Mouse (Mus musculus) common myeloid progenitor, adult 5-6 weeks (primary cell): ENCODE results near the gene Klhl3. TPM values are rescaled to one million over a fixed set of nuclear protein-coding genes. Genes with fewer than 3 reads are reported as not detected.
A peak's percentile ranks its signal among the peaks of the same experiment; 100 is the strongest.

ENCODE experiments used
- ATAC-seq: replicated peaks from 2 replicates; pipeline ENCODE4 v1.8.0; 2016; ENCODE audit warnings: low read depth, mild to moderate bottlenecking, moderate TSS enrichment, inconsistent platforms; ENCODE audit not compliant: poor library complexity, severe bottlenecking
- total RNA-seq: library from RNA; stranded (forward); fragments of 200-1000, 187-1606 nt; gene quantifications from 2 replicates; pipeline ENCODE4 v1.2.3, GENCODE M21; 2017

Klhl3 gene
- total RNA-seq, 1 experiment from 2014 or later = 1.9 TPM

- ATAC-seq = no peak
These were observed 42.9 kb downstream of the Klhl3 start for GRCm38 (mm10) chr13:58070504-58070903.

- ATAC-seq = peak; percentile 22
These were observed 44.8 kb downstream of the Klhl3 start for GRCm38 (mm10) chr13:58068421-58069209.

GRCm38 (mm10) chr13:58067540-58068103 lies 45.8 kb downstream of the Klhl3 start:
- peak; percentile 69 for ATAC-seq

GRCm38 (mm10) chr13:58066496-58067389 lies 46.6 kb downstream of the Klhl3 start:
- ATAC-seq = peak; percentile 74

- no peak for ATAC-seq
These were observed 47.3 kb downstream of the Klhl3 start for GRCm38 (mm10) chr13:58066081-58066495.

- ATAC-seq = no peak
These were observed 48.1 kb downstream of the Klhl3 start for GRCm38 (mm10) chr13:58065316-58065715.

GRCm38 (mm10) chr13:58057953-58058870 lies 55.2 kb downstream of the Klhl3 start:
- ATAC-seq = peak; percentile 82

- ATAC-seq = no peak
These were observed 56.8 kb downstream of the Klhl3 start for GRCm38 (mm10) chr13:58056618-58057017.

GRCm38 (mm10) chr13:58053628-58054027 lies 59.8 kb downstream of the Klhl3 start:
- ATAC-seq = no peak

- no peak for ATAC-seq
These were observed 61.7 kb downstream of the Klhl3 start for GRCm38 (mm10) chr13:58051654-58052053.

- no peak for ATAC-seq
These were observed 62.1 kb downstream of the Klhl3 start for GRCm38 (mm10) chr13:58051251-58051650.

- ATAC-seq = no peak
These were observed 64.3 kb downstream of the Klhl3 start for GRCm38 (mm10) chr13:58049121-58049520.

- ATAC-seq = no peak
These were observed 65.3 kb downstream of the Klhl3 start for GRCm38 (mm10) chr13:58048076-58048475.

GRCm38 (mm10) chr13:58046178-58046577 lies 67.2 kb downstream of the Klhl3 start:
- ATAC-seq = no peak

GRCm38 (mm10) chr13:58045278-58045677 lies 68.1 kb downstream of the Klhl3 start:
- no peak for ATAC-seq

GRCm38 (mm10) chr13:58043278-58043677 lies 70.1 kb downstream of the Klhl3 start:
- ATAC-seq = no peak

- ATAC-seq = no peak
These were observed 73.3 kb downstream of the Klhl3 start for GRCm38 (mm10) chr13:58040112-58040511.

- ATAC-seq = peak; percentile 62
These were observed 75.9 kb downstream of the Klhl3 start for GRCm38 (mm10) chr13:58037506-58037905.

GRCm38 (mm10) chr13:58035470-58036156 lies 77.8 kb downstream of the Klhl3 start:
- ATAC-seq = peak; percentile 85
